Mouse (Mus musculus): ENCODE measurements around the gene Adgrb3.
A peak's percentile ranks its signal among the peaks of the same experiment; 100 is the strongest.

Gene Adgrb3

DNA sequence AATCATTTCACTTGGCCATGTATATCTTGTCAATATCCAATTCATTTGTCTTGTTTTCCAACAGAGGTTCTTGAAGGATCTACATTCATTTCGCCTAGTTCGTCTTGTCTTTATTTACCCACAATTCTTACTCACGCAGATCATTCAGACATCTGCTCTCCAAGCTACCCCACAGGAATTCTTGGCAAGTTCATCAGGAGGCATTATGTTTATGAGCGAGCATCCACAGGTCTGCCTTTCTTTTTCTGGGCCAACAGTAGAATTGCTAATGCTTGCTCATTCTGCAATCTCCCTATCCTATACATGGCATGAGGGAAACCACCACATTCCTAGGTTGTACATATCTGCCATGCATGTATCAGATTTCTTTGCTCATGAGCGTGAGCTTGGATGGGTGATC lies 99.7 kb downstream of the Adgrb3 start:
- peak; percentile 50 for DNase-seq

- peak; percentile 42 for DNase-seq
Observed at GRCm38 (mm10) chr1:25711474-25711873, 118.0 kb downstream of the Adgrb3 start.

- no peak for DNase-seq
Observed at GRCm38 (mm10) chr1:25706299-25706698, 123.2 kb downstream of the Adgrb3 start.

DNA sequence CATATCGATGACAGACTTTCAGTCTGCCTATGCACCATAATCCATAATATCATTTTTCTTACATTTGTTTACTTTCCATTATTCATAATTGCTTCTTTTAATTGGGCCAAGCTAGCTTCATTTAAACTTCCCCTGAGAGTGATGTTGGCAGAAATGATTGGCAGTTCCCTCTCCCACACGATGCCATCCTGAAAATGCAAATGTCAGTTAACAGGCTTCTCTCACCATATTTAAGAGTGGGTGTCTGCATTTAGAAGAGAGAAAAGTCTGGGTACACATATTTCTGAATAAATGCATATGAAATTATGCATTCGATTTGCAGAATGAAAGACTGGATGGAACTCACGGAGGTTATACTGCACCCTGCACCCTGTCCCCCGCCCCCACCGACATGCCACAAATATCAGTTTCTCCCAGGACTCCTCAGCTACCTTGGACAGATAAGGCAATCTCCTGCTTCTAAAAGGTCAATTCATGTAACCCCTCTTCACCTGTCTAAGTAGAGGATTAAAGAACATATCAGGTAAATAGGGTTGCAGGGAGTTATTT lies 130.7 kb downstream of the Adgrb3 start:
- no peak for DNase-seq

- DNase-seq = no peak
Observed at GRCm38 (mm10) chr1:25697179-25697578, 132.3 kb downstream of the Adgrb3 start.

DNA sequence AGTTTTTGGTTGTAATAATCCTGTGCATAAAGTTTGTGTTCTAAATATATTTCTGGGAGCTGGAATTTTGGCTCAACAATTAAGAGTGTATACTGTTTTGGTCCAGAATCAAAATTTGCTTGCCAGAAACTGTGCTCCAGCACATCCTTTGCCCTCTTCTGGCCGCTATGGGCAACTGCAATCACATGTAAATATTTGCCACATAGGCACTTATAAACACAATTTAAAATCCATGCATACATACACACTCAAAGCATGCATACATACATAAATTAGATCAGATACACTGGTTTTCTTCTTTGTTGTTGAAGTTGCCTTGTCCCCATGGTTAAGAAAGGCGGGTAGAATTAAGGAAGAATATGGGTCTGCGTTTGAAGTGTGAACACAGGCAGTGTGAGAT lies 132.7 kb downstream of the Adgrb3 start:
- DNase-seq = no peak

- peak; percentile 63 for DNase-seq
Observed at GRCm38 (mm10) chr1:25682118-25682517, 147.4 kb downstream of the Adgrb3 start.

DNA sequence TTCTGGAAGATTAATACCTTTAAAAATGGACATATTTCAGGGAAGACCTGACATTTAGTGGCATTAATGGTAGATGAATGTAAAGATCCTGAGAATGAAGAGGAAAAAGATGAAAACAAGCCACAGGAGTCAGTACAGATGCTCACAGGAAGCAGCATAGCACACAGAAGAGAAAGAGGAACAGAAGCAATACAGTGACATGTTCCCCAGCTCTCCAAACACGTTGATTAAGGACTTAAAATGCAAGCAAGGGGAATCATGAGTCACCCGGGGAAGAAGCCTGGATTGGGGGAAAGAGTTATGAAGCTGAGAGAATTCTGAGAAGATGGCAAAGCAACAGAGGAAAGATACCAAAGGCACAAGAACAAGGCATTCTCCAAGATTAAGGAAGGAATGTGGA lies 149.9 kb downstream of the Adgrb3 start:
- DNase-seq = no peak

DNA sequence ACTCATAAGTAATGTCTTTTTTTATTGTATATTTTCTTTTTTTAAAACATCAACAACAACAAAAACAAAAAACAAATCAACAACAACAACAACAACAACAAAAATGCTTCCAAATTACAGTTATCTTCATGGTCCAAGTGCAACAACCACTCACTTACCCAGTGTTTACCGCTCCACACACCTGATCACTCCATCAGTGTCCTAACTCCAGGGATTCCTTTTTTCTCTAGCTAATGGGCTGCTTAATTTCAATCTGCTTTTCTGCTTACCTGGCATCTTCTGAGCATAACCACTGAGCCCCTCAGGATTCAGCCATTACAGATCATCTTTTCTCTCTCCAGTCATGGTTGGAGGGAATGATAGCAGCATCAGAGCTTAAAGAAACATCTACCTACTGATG lies 176.8 kb downstream of the Adgrb3 start:
- no peak for DNase-seq

- DNase-seq = no peak
Observed at GRCm38 (mm10) chr1:25644256-25644655, 185.3 kb downstream of the Adgrb3 start.

DNA sequence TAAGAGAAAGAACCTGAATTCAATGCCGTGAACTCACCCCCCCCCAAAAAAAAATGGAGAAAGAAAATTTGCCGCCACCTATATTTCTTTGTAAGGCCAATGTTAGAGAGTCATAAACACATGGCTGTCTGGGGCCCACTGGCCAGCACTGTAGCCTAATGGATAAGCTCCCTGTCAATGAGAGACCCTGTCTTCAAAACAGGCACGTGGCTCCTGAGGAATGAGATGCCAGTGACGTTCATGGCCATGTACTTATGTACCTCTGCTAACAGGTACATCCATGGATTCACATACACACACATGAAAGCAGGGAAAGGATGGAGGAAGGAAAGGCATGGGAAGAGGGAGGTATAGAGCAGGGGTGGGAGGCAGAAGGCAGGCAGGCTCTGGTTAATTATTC lies 208.0 kb downstream of the Adgrb3 start:
- no peak for DNase-seq

DNA sequence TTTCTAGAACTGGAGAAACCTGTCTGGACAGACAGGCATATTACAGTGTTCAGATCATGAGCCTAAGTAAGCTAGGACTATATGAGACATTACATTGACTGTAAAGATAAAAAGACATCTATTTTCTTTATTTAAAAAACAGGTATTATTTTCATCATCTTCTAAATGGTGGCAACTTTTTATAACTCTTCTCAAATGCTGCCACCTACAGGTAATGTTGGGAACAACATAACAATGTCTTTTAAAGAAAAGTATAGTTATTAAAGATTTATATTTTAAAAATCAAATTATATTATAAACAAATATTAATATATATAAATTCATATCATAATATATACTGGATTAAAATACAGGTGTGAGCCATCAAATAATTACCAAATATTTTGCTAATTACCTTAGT lies 212.6 kb downstream of the Adgrb3 start:
- DNase-seq = no peak

DNA sequence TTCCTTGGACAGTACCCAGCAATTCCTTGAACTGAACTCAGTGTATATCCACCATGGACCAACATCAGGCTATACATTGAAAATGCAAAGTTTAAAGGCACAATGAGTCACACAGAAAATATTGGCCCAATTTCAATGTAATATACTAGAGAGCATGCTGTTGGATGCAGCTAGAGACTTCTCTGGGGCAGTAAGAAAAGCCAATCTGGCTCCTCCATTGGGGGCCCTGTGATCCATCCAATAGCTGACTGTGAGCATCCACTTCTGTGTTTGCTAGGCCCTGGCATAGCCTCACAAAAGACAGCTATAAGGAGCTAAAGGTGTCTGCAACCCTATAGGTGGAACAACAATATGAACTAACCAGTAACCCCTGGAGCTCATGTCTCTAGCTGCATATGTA lies 218.7 kb downstream of the Adgrb3 start:
- DNase-seq = peak; percentile 66

GRCm38 (mm10) chr1:25598941-25599340 lies 230.6 kb downstream of the Adgrb3 start:
- no peak for DNase-seq

- DNase-seq = no peak
Observed at GRCm38 (mm10) chr1:25588568-25589118, 240.9 kb downstream of the Adgrb3 start.

DNA sequence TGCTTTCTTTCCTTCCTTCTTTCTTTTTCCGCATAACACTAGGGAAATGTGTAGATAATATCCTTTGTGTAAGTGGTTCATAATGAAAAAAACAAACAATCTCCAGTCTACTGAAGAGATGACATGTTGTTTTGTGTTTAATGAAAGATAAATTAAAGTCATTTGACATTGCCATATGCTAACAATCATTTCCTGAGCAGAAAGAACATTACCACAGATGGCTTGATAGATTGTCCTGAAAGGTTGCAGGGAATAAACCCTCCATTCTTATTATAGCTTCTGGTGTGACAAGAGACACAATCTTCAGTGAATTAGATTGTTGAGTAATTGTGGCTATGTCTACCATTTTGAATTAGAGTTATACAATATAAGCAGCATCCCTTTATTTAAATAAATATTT lies 247.8 kb downstream of the Adgrb3 start:
- DNase-seq = no peak

DNA sequence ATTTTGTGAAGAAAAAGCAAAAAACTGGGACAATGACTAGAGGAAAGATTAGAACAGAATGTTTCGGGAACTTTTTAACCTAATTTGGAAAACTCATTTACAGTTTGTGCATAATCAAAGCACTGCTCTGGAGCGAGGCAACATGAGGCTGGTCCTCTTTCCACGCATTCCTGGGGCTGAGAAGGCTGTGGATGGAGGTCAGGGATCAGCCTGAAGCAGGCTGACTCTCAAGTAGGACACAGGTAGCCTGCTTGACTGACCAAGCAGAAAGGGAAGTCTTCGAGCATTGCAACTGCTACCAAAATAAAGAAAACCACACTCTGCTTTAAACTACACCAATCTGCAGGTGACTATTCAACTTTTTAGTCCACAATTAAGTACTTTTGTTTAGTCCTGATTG lies 251.7 kb downstream of the Adgrb3 start:
- peak; percentile 49 for DNase-seq

DNA sequence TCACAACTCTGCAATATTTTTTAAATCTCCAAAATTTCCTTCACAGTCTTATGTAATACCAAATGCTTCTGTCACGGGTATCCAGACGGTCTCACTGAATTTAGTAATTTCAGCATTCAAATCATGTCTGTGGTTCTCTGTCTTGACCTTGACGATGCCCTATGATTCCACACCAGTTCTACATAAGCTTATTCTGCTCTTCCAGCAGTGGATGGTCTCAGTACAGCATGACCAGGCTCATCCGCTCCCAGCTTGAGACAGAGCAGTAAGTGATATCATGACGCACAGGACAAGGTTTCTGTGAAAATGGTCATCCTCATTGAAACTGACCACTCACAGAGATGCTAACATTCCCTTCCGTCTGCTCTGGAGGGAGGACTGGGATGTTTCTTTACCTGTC lies 252.9 kb downstream of the Adgrb3 start:
- DNase-seq = no peak

DNA sequence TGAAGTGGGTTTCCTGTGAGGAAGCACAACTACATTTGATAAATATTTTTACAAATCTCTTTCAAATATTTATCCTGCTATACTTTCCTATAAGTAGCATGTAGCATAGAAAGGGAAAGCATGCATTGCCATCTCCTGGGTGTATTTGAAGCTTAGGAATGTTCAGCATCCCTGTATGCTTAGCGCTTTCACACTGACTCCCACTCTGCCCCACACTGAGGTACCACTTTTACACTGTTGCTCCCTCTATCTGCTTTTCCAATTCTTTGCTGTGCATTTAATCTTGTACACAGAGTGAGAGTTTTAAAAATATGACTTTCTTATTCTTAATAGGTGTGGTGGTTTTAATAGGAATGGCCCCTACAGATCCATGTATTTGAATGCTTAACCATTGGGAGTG lies 261.4 kb downstream of the Adgrb3 start:
- no peak for DNase-seq

DNA sequence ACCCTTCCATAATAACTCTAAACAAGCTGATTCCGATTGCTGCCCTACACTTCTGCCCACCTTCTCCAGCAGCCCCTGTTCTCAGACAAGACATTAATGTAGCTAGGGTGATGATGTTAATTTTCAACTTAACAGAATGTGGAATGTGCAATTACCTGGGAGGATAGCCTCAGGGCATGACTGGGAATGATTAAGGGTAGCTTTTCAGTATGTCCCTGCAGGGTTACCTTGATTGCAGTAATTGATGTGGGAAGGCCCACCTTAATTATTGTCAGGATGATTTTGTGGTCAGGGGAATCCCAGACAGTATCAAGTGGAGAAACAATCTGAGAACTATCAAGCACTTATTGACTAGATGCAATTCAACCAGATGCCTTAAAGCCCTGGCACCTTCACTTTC lies 283.4 kb downstream of the Adgrb3 start:
- DNase-seq = no peak

DNA sequence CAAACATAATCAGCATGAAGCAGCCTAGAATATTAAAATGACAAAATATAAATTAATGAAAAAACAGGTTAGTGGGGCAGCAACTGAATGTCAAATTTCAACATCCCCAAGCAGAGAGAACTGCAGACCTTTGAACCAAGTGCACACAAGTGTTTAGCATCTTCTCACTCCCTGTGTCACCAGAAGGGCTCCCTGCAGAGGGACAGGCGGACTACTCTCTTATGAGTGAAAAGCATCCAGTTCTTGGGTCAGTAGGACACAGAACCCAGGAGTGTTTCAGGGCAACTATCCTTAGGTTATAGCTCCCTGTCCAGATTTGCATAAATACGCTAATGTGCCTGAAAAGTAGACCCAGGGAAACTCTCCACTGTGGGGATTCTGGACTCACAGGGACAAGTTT lies 285.6 kb downstream of the Adgrb3 start:
- no peak for DNase-seq

- no peak for DNase-seq
Observed at GRCm38 (mm10) chr1:25542891-25543290, 286.6 kb downstream of the Adgrb3 start.

DNA sequence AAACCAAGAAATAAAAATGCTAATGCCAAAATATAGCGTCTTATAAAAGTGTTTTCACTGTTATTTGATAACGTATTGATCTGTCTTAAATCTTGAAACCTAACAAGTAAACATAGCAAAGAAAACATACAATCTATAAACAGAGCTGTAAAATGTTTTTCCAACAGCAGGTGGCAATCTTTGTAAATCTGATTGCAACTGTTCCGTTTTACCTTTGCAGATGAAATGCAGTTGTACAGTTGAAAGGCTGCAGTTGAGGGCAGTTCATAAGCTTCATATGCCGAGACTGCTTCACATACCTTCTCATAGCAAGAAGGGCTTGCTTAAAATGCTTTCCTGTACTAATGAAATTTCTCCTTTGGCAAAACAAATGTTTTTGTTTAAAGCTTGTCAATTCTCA lies 302.5 kb downstream of the Adgrb3 start:
- no peak for DNase-seq

- DNase-seq = no peak
Observed at GRCm38 (mm10) chr1:25510321-25511055, 319.0 kb downstream of the Adgrb3 start.

GRCm38 (mm10) chr1:25504313-25504712 lies 325.2 kb downstream of the Adgrb3 start:
- DNase-seq = no peak
